Mouse (Mus musculus): ENCODE measurements around the gene Ints5. TPM values are rescaled to one million over a fixed set of nuclear protein-coding genes. Genes with fewer than 3 reads are reported as not detected.

Gene Ints5
- polyA plus RNA-seq, 1 experiment from 2014 or later, result 31.1 TPM

DNA sequence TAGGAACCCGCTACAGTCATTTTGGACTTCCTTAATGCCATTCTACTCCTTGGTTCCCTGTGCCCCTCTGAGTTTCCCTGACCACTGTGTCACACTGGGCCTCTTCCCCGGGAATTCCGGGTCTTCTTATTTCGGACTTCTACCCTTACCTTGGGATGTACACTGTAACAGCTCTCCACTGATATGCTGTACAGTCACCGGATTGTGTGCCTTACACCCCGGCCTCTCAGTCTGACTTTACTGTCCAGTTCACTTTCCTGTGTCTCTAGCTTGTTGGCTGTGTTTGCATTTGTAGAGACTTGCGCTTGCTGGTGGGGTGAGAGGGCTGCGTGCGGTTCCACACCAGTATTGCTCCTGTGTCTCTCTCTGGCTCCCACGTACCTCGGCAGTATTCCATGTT is 37.3 kb downstream of the Ints5 start:
- Histone ChIP-seq H3K27ac (replicated peaks; ENCODE audit: low read depth, low read length) (no peak overlapping the region), H3K4me3 (replicated peaks; ENCODE audit: low read depth, low read length) (peak overlapping the region; percentile 51), H3K36me3 (ENCODE audit: control insufficient read depth, insufficient read depth, low read length) (peaks cover 33% of the 10 kb centered on the region), H3K9ac (replicated peaks; ENCODE audit: low read length) (peak overlapping the region; percentile 65), H3K9me3 (ENCODE audit: control insufficient read depth, low read length) (no peaks in the 10 kb centered on the region), H3K4me2 (ENCODE audit: low read length) (peak overlapping the region; percentile 71), H3K4me1 (ENCODE audit: control insufficient read depth, insufficient read depth, low read length) (peaks cover 11% of the 10 kb centered on the region), H3K27me3 (ENCODE audit: control insufficient read depth, insufficient read depth, low read length) (no peaks in the 10 kb centered on the region)
- ATAC-seq (ENCODE audit: low FRiP score, low TSS enrichment) (no peak), DNase-seq (no peak)
- 17% methylated on average over 11 of the region's 11 CpGs for WGBS

DNA sequence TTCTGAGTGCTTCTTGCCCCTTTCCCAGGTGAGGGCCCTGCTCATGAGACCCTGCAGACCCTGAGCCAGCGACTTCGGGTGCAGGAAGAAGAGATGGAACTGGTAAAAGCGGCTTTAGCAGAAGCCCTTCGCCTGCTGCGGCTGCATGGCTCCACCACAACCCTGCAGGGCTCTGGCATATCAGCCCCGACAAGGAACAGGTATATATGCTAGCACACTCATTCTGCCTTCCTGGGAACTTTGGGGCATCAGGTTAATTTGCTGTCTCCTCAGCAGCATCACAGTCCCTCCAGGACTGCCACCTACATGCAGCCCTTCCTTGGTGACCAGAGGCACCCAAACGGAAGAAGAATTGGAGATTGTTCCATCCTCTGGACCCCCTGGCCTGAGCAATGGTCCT is 38.0 kb downstream of the Ints5 start:
- H3K4me1 ChIP-seq (ENCODE audit: control insufficient read depth, insufficient read depth, low read length), result peaks cover 11% of the 10 kb centered on the region
- no peak overlapping the region for H3K4me3 ChIP-seq (replicated peaks; ENCODE audit: low read depth, low read length)
- H3K9ac ChIP-seq (replicated peaks; ENCODE audit: low read length), result no peak overlapping the region
- ATAC-seq (ENCODE audit: low FRiP score, low TSS enrichment) (no peak), DNase-seq (no peak)
- no peaks in the 10 kb centered on the region for H3K27me3 ChIP-seq (ENCODE audit: control insufficient read depth, insufficient read depth, low read length)
- no peak overlapping the region for H3K4me2 ChIP-seq (ENCODE audit: low read length)
- H3K9me3 ChIP-seq (ENCODE audit: control insufficient read depth, low read length), result no peaks in the 10 kb centered on the region
- 92% methylated on average over 7 of the region's 7 CpGs for WGBS
- H3K36me3 ChIP-seq (ENCODE audit: control insufficient read depth, insufficient read depth, low read length), result peaks cover 26% of the 10 kb centered on the region
- H3K27ac ChIP-seq (replicated peaks; ENCODE audit: low read depth, low read length), result no peak overlapping the region

DNA sequence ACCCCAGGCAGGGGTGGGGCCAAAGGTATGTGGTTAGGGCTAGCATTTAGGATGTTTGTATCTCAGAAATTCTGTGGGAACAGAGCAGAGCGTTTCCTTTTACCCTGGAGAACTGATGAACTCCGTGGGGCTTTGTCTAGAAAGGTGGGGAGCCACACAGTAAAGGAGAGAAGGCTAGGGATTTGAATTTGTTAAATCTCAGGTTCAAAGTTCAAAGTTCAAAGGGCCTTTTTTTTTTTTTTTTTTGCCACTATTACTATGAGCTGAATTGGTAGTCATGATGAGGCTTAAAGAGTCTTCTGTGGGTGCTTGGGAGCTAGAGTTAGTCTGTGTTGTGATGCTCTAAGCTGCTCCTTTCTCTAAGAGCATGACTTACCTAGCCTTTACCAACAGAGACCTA is 43.9 kb downstream of the Ints5 start:
- Histone ChIP-seq H3K4me1 (ENCODE audit: control insufficient read depth, insufficient read depth, low read length) (0 out of 2 replicates have a peak, but pooled peaks cover 5% of the 10 kb centered on the region), H3K4me2 (ENCODE audit: low read length) (no peak overlapping the region), H3K36me3 (ENCODE audit: control insufficient read depth, insufficient read depth, low read length) (peaks cover 8% of the 10 kb centered on the region; the same call in 1 of the 2 replicates), H3K4me3 (replicated peaks; ENCODE audit: low read depth, low read length) (no peak overlapping the region), H3K27me3 (ENCODE audit: control insufficient read depth, insufficient read depth, low read length) (no peaks in the 10 kb centered on the region), H3K9me3 (ENCODE audit: control insufficient read depth, low read length) (no peaks in the 10 kb centered on the region), H3K27ac (replicated peaks; ENCODE audit: low read depth, low read length) (no peak overlapping the region), H3K9ac (replicated peaks; ENCODE audit: low read length) (no peak overlapping the region)
- 87% methylated on average over 2 of the region's 2 CpGs for WGBS
- no peak for DNase-seq
- no peak for ATAC-seq (ENCODE audit: low FRiP score, low TSS enrichment)

DNA sequence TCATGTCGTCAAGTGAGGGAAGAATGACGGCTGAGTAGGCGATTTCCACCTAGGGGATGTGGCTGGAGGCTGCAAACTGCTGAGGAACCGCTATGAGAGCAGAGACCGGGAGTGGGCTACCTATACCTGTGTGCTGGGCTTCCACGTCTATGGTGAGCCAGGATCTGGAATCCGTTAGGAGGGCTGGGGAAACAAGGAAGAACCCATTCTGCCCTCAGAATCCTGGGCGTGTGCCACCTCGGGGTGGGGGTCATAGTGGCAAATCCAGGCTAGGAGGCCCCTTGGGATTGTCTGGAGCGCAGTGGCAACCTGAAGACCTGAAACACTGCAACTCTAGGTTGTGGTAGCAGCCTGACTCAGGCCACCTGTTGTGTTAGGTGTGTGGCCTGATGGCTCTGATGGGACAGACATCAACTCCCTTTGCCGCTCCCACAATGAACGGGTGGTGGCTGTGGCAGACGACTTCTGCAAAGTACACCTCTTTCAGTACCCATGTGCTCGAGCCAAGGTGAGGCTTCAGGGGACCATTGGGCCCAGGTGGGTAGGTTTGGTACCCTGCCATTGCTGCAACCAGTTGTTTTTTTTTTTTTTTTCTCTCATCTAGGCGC is 47.8 kb downstream of the Ints5 start:
- peak overlapping the region; percentile 98 for H3K9ac ChIP-seq (replicated peaks; ENCODE audit: low read length)
- no peak for ATAC-seq (ENCODE audit: low FRiP score, low TSS enrichment)
- H3K36me3 ChIP-seq (ENCODE audit: control insufficient read depth, insufficient read depth, low read length), result peaks cover 18% of the 10 kb centered on the region
- H3K9me3 ChIP-seq (ENCODE audit: control insufficient read depth, low read length), result no peaks in the 10 kb centered on the region
- peaks cover 22% of the 10 kb centered on the region for H3K4me1 ChIP-seq (ENCODE audit: control insufficient read depth, insufficient read depth, low read length)
- peak overlapping the region; percentile 64 for H3K4me2 ChIP-seq (ENCODE audit: low read length)
- DNase-seq, result no peak
- peak overlapping the region; percentile 78 for H3K27ac ChIP-seq (replicated peaks; ENCODE audit: low read depth, low read length)
- H3K27me3 ChIP-seq (ENCODE audit: control insufficient read depth, insufficient read depth, low read length), result no peaks in the 10 kb centered on the region
- WGBS, result 81% methylated on average over 15 of the region's 15 CpGs
- H3K4me3 ChIP-seq (replicated peaks; ENCODE audit: low read depth, low read length), result peak overlapping the region; percentile 95; the same call in 1 of the 2 replicates

DNA sequence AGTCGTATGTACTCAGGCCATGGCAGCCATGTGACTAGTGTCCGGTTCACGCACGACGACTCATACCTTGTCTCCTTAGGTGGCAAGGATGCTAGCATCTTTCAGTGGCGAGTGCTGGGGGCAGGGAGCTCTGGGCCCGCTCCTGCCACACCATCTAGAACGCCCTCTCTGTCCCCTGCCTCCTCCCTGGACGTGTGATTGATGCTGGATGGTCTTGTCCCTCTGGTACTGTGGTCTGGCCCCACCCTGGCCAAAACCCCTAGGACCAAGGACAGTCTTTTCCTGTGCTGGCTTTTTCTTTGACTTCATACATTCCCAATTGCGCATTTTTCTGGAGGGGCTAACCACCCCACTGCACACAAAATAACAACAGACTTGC is 48.3 kb downstream of the Ints5 start:
- WGBS, result 38% methylated on average over 10 of the region's 10 CpGs
- ATAC-seq (ENCODE audit: low FRiP score, low TSS enrichment) (peak; percentile 14; the same call in 1 of the 2 replicates), DNase-seq (no peak)
- Histone ChIP-seq H3K4me2 (ENCODE audit: low read length) (peak overlapping the region; percentile 64), H3K36me3 (ENCODE audit: control insufficient read depth, insufficient read depth, low read length) (peaks cover 23% of the 10 kb centered on the region), H3K4me1 (ENCODE audit: control insufficient read depth, insufficient read depth, low read length) (peaks cover 22% of the 10 kb centered on the region), H3K9me3 (ENCODE audit: control insufficient read depth, low read length) (no peaks in the 10 kb centered on the region), H3K4me3 (replicated peaks; ENCODE audit: low read depth, low read length) (peak overlapping the region; percentile 95), H3K27ac (replicated peaks; ENCODE audit: low read depth, low read length) (peak overlapping the region; percentile 78), H3K9ac (replicated peaks; ENCODE audit: low read length) (peak overlapping the region; percentile 98), H3K27me3 (ENCODE audit: control insufficient read depth, insufficient read depth, low read length) (no peaks in the 10 kb centered on the region)

DNA sequence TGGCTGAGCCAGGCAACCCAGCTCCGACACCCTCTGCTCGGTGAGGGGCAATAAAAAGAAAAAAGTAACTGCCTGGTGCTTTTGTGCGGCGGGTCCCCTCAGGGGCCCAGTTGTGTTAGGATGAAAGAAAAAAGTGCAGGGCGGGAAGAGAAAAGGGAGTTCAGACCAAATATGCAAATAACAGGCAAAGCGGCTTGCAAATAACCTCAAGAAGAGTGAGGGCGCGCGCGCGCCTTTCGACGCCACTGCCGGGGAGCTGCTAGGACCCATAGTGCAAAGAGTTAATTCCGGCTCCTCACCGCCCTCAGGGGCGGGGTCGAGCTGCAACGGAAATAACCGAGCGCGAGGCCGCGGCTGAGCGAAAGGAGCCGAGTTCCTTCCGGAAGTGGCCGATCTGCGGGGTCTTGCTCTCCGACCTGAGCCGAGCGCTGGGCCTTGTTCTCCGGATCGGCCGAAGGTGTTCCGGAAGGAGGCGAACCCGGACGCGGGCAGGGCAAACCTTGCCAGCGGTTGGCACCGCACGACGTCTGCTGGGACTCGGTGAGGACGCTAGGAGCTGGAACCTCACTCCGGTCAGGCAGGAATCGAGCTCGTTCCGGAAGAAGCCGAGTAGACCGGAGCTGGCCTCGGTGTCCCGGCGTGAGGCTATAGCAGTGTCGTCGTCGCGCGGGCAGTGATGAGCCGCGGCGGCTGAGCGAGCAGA is 48.9 kb downstream of the Ints5 start, which contains the start of gene Mta2:
TSS of gene Mta2 (plus strand) at position 361 of the 703 bp plus-strand sequence.
- peak; percentile 99 for DNase-seq
- under 1% methylated on average over 64 of the region's 64 CpGs for WGBS
- Histone ChIP-seq H3K4me3 (replicated peaks; ENCODE audit: low read depth, low read length) (peak within 1 kb of the TSS; percentile 95), H3K4me2 (ENCODE audit: low read length) (peak within 1 kb of the TSS; percentile 64), H3K36me3 (ENCODE audit: control insufficient read depth, insufficient read depth, low read length) (peaks cover 28% of the 10 kb centered on the region), H3K9me3 (ENCODE audit: control insufficient read depth, low read length) (no peaks in the 10 kb centered on the region), H3K4me1 (ENCODE audit: control insufficient read depth, insufficient read depth, low read length) (peaks cover 22% of the 10 kb centered on the region), H3K27ac (replicated peaks; ENCODE audit: low read depth, low read length) (peak within 1 kb of the TSS; percentile 96), H3K9ac (replicated peaks; ENCODE audit: low read length) (peak within 1 kb of the TSS; percentile 98), H3K27me3 (ENCODE audit: control insufficient read depth, insufficient read depth, low read length) (no peaks in the 10 kb centered on the region)
- ATAC-seq (ENCODE audit: low FRiP score, low TSS enrichment), result peak; percentile 95

DNA sequence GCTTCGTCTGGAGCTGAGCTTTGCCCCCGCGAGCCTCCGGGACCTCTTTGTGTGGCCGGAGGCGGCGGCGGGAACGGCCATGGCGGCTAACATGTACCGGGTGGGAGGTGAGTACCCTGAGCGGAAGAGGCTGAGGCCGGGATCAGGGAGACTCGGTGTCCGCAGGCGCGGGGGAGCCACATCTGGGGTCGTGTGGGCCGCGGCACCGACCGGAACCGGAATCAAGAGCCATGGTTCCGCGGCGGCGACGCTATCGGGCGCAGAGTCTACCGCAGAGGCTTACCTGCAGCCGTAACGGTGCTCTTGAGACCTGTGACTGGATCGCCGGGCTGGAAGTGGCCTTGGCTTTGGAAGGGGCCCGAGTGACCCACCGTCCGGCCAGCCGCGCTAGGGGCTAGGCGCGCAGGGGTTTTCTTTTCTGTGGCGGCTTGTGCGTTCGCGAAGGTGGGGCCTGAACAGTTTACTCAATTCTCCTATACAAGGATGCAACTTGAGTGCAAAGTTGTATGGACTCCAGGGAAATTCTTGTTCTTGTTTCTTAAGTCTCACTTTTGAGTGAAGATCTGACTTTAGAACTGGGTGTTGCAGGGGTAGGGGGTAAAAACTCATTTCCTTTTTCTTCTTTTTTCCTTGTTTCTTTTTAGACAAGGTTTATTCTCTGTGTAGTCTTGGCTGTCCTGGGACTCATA is 49.6 kb downstream of the Ints5 start:
- no peaks in the 10 kb centered on the region for H3K27me3 ChIP-seq (ENCODE audit: control insufficient read depth, insufficient read depth, low read length)
- ATAC-seq (ENCODE audit: low FRiP score, low TSS enrichment) (peak; percentile 57; the same call in 1 of the 2 replicates), DNase-seq (peak; percentile 69)
- WGBS, result under 1% methylated on average over 46 of the region's 46 CpGs
- no peaks in the 10 kb centered on the region for H3K9me3 ChIP-seq (ENCODE audit: control insufficient read depth, low read length)
- H3K9ac ChIP-seq (replicated peaks; ENCODE audit: low read length), result peak overlapping the region; percentile 98
- H3K27ac ChIP-seq (replicated peaks; ENCODE audit: low read depth, low read length), result peak overlapping the region; percentile 96
- peaks cover 34% of the 10 kb centered on the region for H3K36me3 ChIP-seq (ENCODE audit: control insufficient read depth, insufficient read depth, low read length)
- peaks cover 22% of the 10 kb centered on the region for H3K4me1 ChIP-seq (ENCODE audit: control insufficient read depth, insufficient read depth, low read length)
- peak overlapping the region; percentile 64 for H3K4me2 ChIP-seq (ENCODE audit: low read length)
- peak overlapping the region; percentile 95 for H3K4me3 ChIP-seq (replicated peaks; ENCODE audit: low read depth, low read length)

DNA sequence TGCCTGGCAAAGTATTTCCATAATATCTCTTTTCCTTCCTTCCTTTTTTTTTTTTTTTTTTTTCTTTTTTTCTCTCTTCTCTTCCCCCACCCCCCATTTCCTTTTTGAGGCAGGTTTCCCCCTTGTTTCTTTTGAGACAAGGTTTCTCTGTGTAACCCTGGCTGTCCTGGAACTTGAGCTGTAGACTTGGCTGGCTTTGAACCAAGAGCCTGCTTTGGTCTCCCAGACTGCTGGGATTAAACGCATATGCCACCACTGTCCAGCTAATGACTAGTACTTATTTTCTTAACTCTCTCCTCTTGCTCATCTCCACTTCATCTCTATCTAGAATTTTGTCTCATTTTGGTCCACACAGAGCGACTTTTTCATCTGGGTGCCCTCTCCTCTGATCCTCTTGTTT is 50.2 kb downstream of the Ints5 start:
- DNase-seq (no peak), ATAC-seq (ENCODE audit: low FRiP score, low TSS enrichment) (no peak)
- 70% methylated on average over 2 of the region's 2 CpGs for WGBS
- no peaks in the 10 kb centered on the region for H3K9me3 ChIP-seq (ENCODE audit: control insufficient read depth, low read length)
- H3K36me3 ChIP-seq (ENCODE audit: control insufficient read depth, insufficient read depth, low read length), result peaks cover 41% of the 10 kb centered on the region
- H3K9ac ChIP-seq (replicated peaks; ENCODE audit: low read length), result peak overlapping the region; percentile 98; the same call in 1 of the 2 replicates
- peak overlapping the region; percentile 95 for H3K4me3 ChIP-seq (replicated peaks; ENCODE audit: low read depth, low read length)
- H3K27me3 ChIP-seq (ENCODE audit: control insufficient read depth, insufficient read depth, low read length), result no peaks in the 10 kb centered on the region
- H3K4me1 ChIP-seq (ENCODE audit: control insufficient read depth, insufficient read depth, low read length), result peaks cover 22% of the 10 kb centered on the region
- H3K4me2 ChIP-seq (ENCODE audit: low read length), result peak overlapping the region; percentile 64
- no peak overlapping the region for H3K27ac ChIP-seq (replicated peaks; ENCODE audit: low read depth, low read length)

Data from midbrain, embryonic 14.5 days (tissue).